Mouse (Mus musculus) liver, adult 2 months (tissue): ENCODE results near the gene Gm21312.

Source experiments
- CTCF ChIP-seq: fragments of 200-500 bp; IDR thresholded peaks from 2 replicates; pipeline ENCODE4 v1.5.1; 2011; ENCODE audit warnings: low read depth, low read length, control low read depth
- POLR2A ChIP-seq: fragments of 200-500 bp; IDR thresholded peaks from 2 replicates; pipeline ENCODE4 v1.6.1; 2011; ENCODE audit warnings: low read length, control low read depth; ENCODE audit not compliant: insufficient read depth; ENCODE audit errors: extremely low read depth

DNA sequence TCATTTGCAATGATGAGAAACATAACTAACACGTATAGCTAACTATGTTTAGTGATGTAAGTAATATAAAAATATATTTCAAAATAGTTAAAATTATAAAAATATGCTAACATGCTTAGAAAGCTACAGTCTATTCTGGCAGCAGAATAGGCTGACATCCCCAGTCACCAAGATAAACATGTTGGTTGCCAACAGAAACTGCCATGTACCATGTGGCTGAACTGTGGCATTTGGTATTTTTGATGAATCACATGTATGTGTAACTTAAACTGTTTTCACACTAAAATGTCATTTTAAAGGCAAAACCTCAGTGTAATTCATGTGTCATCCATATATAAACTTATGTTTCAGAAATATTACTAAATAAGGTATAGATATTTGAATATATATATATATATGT, 32.8 kb downstream of the Gm21312 start:
- no peak for TF ChIP-seq CTCF
- no peak for TF ChIP-seq POLR2A
